Mouse (Mus musculus): ENCODE results near the gene Csf2rb2.

DNA sequence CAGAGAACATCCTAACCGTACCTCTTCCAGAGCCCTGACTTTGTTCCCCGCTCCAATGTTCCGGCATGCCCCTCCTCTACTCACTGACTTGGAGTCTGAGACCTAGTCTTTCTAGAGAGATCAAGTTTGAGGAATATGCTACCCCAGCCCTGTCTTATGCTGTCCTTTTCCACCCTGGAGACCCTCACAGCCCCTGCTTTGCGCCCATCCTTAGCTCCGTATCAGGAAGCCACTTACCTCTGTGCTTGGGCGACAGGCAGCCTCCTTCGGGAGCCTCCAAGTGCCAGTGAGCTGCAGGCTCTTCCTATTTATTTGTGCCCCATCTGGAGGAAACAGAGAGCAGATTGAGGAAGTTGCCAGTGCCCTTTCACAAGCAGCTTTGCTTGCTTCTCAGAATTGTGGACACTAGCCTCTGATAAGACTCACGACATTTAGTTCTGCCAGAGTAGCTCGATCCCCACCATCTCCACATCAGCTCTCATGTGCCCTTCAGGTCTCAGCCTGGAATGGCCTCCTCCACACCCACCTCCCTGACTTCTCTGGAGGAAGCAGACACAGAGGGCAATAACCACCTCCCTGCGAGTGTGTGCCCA, at the start of gene Csf2rb2:
- no peak for TF ChIP-seq MEF2A (IDR thresholded peaks at IDR 0.05; ENCODE audit: borderline replicate concordance, low read depth, low read length)
- no peak for TF ChIP-seq CTCF (conservative IDR thresholded peaks at IDR 0.05 in 1 of 2, IDR thresholded peaks at IDR 0.05 in 1 of 2; ENCODE audit: low read depth in 2 of 2, low read length in 2 of 2)
- peak; percentile 65 for TF ChIP-seq MXI1 (IDR thresholded peaks at IDR 0.05; ENCODE audit: low read depth, low read length)
- no peak for TF ChIP-seq GABPA (IDR thresholded peaks at IDR 0.05; ENCODE audit: insufficient replicate concordance, low read depth, low read length)
- TF ChIP-seq SIN3A (IDR thresholded peaks at IDR 0.05; ENCODE audit: low read length): no peak; the same call in 1 of the 2 replicates
- no peak; the same call in 1 of the 2 replicates for TF ChIP-seq POLR2A (IDR thresholded peaks at IDR 0.05; ENCODE audit: low read depth, low read length)
- peak; percentile 14; the same call in 1 of the 2 replicates for TF ChIP-seq EP300 (IDR thresholded peaks at IDR 0.05; ENCODE audit: low read length)
- no peak for TF ChIP-seq ZNF384 (IDR thresholded peaks at IDR 0.05; ENCODE audit: low read depth, low read length)
- TF ChIP-seq JUND (conservative IDR thresholded peaks at IDR 0.05; ENCODE audit: low read depth, low read length): no peak
- no peak for TF ChIP-seq MAFK (IDR thresholded peaks at IDR 0.05; ENCODE audit: insufficient replicate concordance, low read length)

All from CH12.LX (cell line).